Mouse (Mus musculus) heart, embryonic 14.5 days (tissue): ENCODE data around the gene Xrcc5. TPM values are rescaled to one million over a fixed set of nuclear protein-coding genes. Genes with fewer than 3 reads are reported as not detected.
A peak's percentile ranks its signal among the peaks of the same experiment; 100 is the strongest.

Experiments used
- ATAC-seq: fragments of 200-750 bp; cut with Nextera tagmentation; 2 replicates; pipeline ENCODE4 v1.8.0; 2017; ENCODE audit warnings: low read depth, moderate TSS enrichment; ENCODE audit not compliant: insufficient number of reproducible peaks, insufficient read depth, low FRiP score
- H3K27ac ChIP-seq, 2 experiments: fragments of 200-500 bp in 1 of 2; fragments of 300-500 bp in 1 of 2; sonication (generic) in 1 of 2; replicated peaks in 1 of 2; 2 replicates each; pipeline ENCODE4 v1.5.1; 2012 to 2014; ENCODE audit warnings: low read depth in 2 of 2, low read length in 2 of 2, control low read depth in 1 of 2, mild to moderate bottlenecking in 1 of 2, mixed read lengths in 1 of 2; ENCODE audit not compliant: control insufficient read depth in 1 of 2, insufficient read depth in 1 of 2
- H3K27me3 ChIP-seq: fragments of 300-500 bp; sonication (generic); 2 replicates; pipeline ENCODE4 v1.6.1; 2014; ENCODE audit warnings: mild to moderate bottlenecking, low read length, control low read depth; ENCODE audit not compliant: control insufficient read depth, insufficient read depth
- H3K36me3 ChIP-seq: fragments of 300-500 bp; sonication (generic); 2 replicates; pipeline ENCODE4 v1.6.1; 2014; ENCODE audit warnings: mild to moderate bottlenecking, control low read depth, low read length, mixed read lengths; ENCODE audit not compliant: control insufficient read depth, insufficient read depth
- H3K4me1 ChIP-seq, 2 experiments: fragments of 200-500 bp in 1 of 2; fragments of 300-500 bp in 1 of 2; sonication (generic) in 1 of 2; 2 replicates each; pipeline ENCODE4 v1.6.1; 2012 to 2014; ENCODE audit warnings: low read length in 2 of 2, control low read depth in 1 of 2, mixed read lengths in 1 of 2; ENCODE audit not compliant: control insufficient read depth in 2 of 2, insufficient read depth in 2 of 2
- H3K4me2 ChIP-seq: fragments of 300-500 bp; sonication (generic); 2 replicates; pipeline ENCODE4 v1.6.1; 2014; ENCODE audit warnings: mild to moderate bottlenecking, low read length
- H3K4me3 ChIP-seq, 2 experiments: fragments of 200-500 bp in 1 of 2; fragments of 300-500 bp in 1 of 2; sonication (generic) in 1 of 2; 2 replicates each; pipeline ENCODE4 v1.5.1; 2012 to 2014; ENCODE audit warnings: low read length in 2 of 2, mild to moderate bottlenecking in 2 of 2, control low read depth in 1 of 2, low read depth in 1 of 2, moderate library complexity in 1 of 2; ENCODE audit not compliant: control insufficient read depth in 1 of 2, insufficient read depth in 1 of 2
- H3K9ac ChIP-seq: fragments of 300-500 bp; sonication (generic); 2 replicates; pipeline ENCODE4 v1.6.1; 2014; ENCODE audit warnings: mild to moderate bottlenecking, low read length
- H3K9me3 ChIP-seq: fragments of 300-500 bp; sonication (generic); 2 replicates; pipeline ENCODE4 v1.6.1; 2016; ENCODE audit warnings: low read length, control low read depth; ENCODE audit not compliant: control insufficient read depth
- WGBS: fragments of 180-500 bp; shearing (Covaris S2); extraction: QIAGEN DNeasy Blood & Tissue Kit; methylation state at CpG from one replicate; pipeline ENCODE4 v1.1.7; 2014; 5-methylcytosine and 5-hydroxymethylcytosine counted together
- polyA plus RNA-seq: library from polyadenylated mRNA; unstranded; fragments of >200 nt; fragmentation: Nextera tagmentation; extraction: Ambion mirVana; gene quantifications from 2 replicates; pipeline ENCODE4 v1.2.1, GENCODE M21; 2014

Gene Xrcc5
- polyA plus RNA-seq, 1 experiment from 2014 or later: 18.6 TPM

GRCm38 (mm10) chr1:72338341-72338740 is 31.1 kb downstream of the Xrcc5 start:
- Histone ChIP-seq H3K27me3 (no peaks in the 10 kb centered on the region), H3K4me3 (no peak overlapping the region), H3K9ac (no peak overlapping the region), H3K9me3 (no peaks in the 10 kb centered on the region), H3K36me3 (peaks cover 45% of the 10 kb centered on the region), H3K4me1 (no peaks in the 10 kb centered on the region), H3K4me2 (no peak overlapping the region), H3K27ac (no peak overlapping the region)
- no peak for ATAC-seq
- 87% methylated on average over 5 of the region's 5 CpGs for WGBS

- no peaks in the 10 kb centered on the region for H3K27me3 ChIP-seq
- no peak overlapping the region for H3K9ac ChIP-seq
- no peak for ATAC-seq
- H3K4me3 ChIP-seq: no peak overlapping the region
- WGBS: 72% methylated on average over 6 of the region's 6 CpGs
- no peaks in the 10 kb centered on the region for H3K9me3 ChIP-seq
- H3K36me3 ChIP-seq: peaks cover 40% of the 10 kb centered on the region
- H3K4me2 ChIP-seq: no peak overlapping the region
- no peaks in the 10 kb centered on the region for H3K4me1 ChIP-seq
- H3K27ac ChIP-seq: no peak overlapping the region
Observed at GRCm38 (mm10) chr1:72347873-72348272, 40.7 kb downstream of the Xrcc5 start.

- no peak overlapping the region for H3K9ac ChIP-seq
- no peak overlapping the region for H3K4me3 ChIP-seq
- H3K36me3 ChIP-seq: peaks cover 17% of the 10 kb centered on the region
- no peaks in the 10 kb centered on the region for H3K9me3 ChIP-seq
- ATAC-seq: no peak
- H3K27ac ChIP-seq: no peak overlapping the region
- no peaks in the 10 kb centered on the region for H3K4me1 ChIP-seq
- 95% methylated on average over 2 of the region's 2 CpGs for WGBS
- no peaks in the 10 kb centered on the region for H3K27me3 ChIP-seq
- H3K4me2 ChIP-seq: no peak overlapping the region
Observed at GRCm38 (mm10) chr1:72354856-72355255, 47.6 kb downstream of the Xrcc5 start.

GRCm38 (mm10) chr1:72358216-72358615 is 51.0 kb downstream of the Xrcc5 start:
- Histone ChIP-seq H3K9me3 (no peaks in the 10 kb centered on the region), H3K4me2 (no peak overlapping the region), H3K4me1 (no peaks in the 10 kb centered on the region), H3K4me3 (no peak overlapping the region), H3K36me3 (peaks cover 12% of the 10 kb centered on the region), H3K27me3 (no peaks in the 10 kb centered on the region), H3K27ac (no peak overlapping the region), H3K9ac (no peak overlapping the region)
- 95% methylated on average over 2 of the region's 2 CpGs for WGBS
- no peak for ATAC-seq

- peaks cover 0 to 8% of the 10 kb centered on the region in 2 experiments; a peak in 3 of 4 replicates for H3K4me1 ChIP-seq
- ATAC-seq: no peak
- no peak overlapping the region for H3K4me3 ChIP-seq
- no peaks in the 10 kb centered on the region for H3K27me3 ChIP-seq
- no peak overlapping the region for H3K9ac ChIP-seq
- H3K36me3 ChIP-seq: peaks cover 8% of the 10 kb centered on the region
- no peaks in the 10 kb centered on the region for H3K9me3 ChIP-seq
- WGBS: 93% methylated on average over 2 of the region's 2 CpGs
- no peak overlapping the region for H3K4me2 ChIP-seq
- no peak overlapping the region for H3K27ac ChIP-seq
Observed at GRCm38 (mm10) chr1:72359462-72359861, 52.2 kb downstream of the Xrcc5 start.

GRCm38 (mm10) chr1:72360809-72361208 is 53.6 kb downstream of the Xrcc5 start:
- Histone ChIP-seq H3K4me3 (no peak overlapping the region), H3K4me1 (peaks cover 2 to 15% of the 10 kb centered on the region in 2 experiments; a peak in 3 of 4 replicates), H3K27me3 (no peaks in the 10 kb centered on the region), H3K9me3 (no peaks in the 10 kb centered on the region), H3K4me2 (no peak overlapping the region), H3K36me3 (peaks cover 4% of the 10 kb centered on the region; the same call in 1 of the 2 replicates), H3K9ac (no peak overlapping the region), H3K27ac (no peak overlapping the region)
- no peak for ATAC-seq
- 89% methylated on average over 4 of the region's 4 CpGs for WGBS

GRCm38 (mm10) chr1:72364661-72365060 is 57.4 kb downstream of the Xrcc5 start:
- Histone ChIP-seq H3K27me3 (no peaks in the 10 kb centered on the region), H3K4me2 (peak overlapping the region; percentile 36; the same call in 1 of the 2 replicates), H3K9me3 (no peaks in the 10 kb centered on the region), H3K27ac (peak overlapping the region; percentile 19 to 71), H3K36me3 (no peaks in the 10 kb centered on the region), H3K9ac (no peak overlapping the region), H3K4me1 (peaks cover 2 to 15% of the 10 kb centered on the region in 2 experiments; a peak in 3 of 4 replicates), H3K4me3 (no peak overlapping the region)
- no peak for ATAC-seq
- 32% methylated on average over 8 of the region's 8 CpGs for WGBS

- Histone ChIP-seq H3K4me3 (no peak overlapping the region), H3K9me3 (0 out of 2 replicates have a peak, but pooled peaks cover 3% of the 10 kb centered on the region), H3K4me1 (no peaks in the 10 kb centered on the region), H3K27ac (no peak overlapping the region), H3K27me3 (no peaks in the 10 kb centered on the region), H3K36me3 (no peaks in the 10 kb centered on the region), H3K9ac (no peak overlapping the region), H3K4me2 (no peak overlapping the region)
- WGBS: 81% methylated on average over 1 of the region's 1 CpGs
- no peak for ATAC-seq
Observed at GRCm38 (mm10) chr1:72372512-72372911, 65.3 kb downstream of the Xrcc5 start.
